Mouse (Mus musculus): ENCODE measurements at regions not wholly inside any gene's neighbourhood (a gene's known extent, or its start where the extent isn't known, plus 50 kb on each side); places are given as distances from the start of the nearest gene placed in this dataset.
"Not testable (repeated sequence)": the region's sequence is repeated elsewhere in the genome, so short reads cannot be mapped to it uniquely, and the experiment has no call there.

DNA sequence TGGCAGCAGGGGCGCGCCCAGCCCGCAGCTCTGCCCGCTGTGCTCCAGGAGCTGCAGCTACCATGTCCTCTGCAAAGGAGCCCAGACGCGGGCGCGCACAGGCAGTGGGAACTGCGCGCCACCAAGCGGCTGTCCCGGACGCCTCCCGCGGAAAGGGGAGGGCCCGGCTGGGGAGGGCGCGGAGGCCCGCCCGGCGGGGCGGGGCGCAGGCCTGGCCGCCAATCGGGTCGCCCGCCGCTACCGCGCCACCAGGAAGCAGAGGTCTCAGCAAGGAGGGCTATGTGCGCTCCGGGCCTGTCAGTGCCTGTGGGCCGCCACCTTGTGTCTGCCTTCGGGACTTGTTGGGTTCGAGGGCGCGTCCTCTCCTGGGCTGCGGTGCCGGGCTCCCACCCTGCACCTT is 367.0 kb upstream of the Ywhaq start:
- peak; percentile 57 for DNase-seq

DNA sequence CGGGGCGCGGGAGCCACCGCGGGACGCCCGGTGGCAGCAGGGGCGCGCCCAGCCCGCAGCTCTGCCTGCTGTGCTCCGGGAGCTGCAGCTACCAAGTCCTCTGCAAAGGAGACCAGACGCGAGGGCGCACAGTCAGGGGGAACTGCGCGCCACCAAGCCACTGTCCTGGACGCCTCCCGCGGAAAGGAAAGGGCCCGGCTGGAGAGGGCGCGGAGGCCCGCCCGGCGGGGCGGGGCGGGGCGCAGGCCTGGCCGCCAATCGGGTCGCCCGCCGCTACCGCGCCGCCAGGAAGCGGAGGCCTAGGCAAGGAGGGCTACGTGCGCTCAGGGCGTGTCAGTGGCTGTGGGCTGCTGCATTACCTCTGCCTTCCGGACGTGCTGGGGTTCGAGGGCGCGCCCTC is 361.3 kb upstream of the Ywhaq start:
- DNase-seq, result not testable (repeated sequence)

DNA sequence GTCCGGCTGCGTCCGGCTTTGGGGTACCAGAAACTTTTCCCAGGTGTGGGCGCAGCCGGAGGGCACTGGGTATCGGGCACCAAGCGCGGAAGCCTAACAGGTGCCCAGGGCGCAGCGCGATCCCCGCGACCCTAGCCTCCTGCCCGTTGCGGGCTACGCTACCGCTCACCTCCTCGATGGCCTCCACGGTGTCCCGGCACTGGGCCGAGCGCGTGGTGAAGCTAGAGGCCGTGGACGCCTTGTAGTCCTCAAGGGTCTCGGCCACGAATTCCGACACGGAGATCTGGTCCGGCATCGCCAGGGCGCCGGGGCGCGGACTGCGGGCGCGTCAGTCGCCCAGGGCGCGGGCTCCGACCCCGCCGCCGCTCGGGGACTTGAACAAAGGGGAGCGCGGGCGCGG is 360.9 kb upstream of the Ywhaq start:
- peak; percentile 8 for DNase-seq

DNA sequence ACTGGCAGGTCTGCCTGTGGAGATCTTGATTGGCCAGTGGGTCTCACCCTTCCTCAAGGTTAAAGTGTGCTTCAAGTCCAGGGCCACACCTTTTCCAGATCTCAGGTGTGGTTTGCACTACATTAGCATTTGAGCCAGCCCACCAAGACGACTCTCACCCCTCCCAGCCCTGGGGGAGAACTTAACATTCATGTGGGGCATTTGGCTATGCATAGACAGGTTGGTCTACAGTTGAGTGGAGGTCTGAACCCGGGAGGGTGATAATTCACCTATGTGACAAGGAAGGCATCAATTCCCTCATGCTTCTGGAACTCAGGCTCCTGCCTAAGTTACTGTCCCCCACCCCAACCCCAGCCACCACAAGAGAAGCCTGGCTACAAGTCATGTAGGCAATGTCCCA is 350.3 kb upstream of the Ywhaq start:
- not testable (repeated sequence) for DNase-seq
